Mouse (Mus musculus) gastrocnemius, adult 18-20 months (tissue): ENCODE measurements around the gene C1ra. TPM values are rescaled to one million over a fixed set of nuclear protein-coding genes. Genes with fewer than 3 reads are reported as not detected.
"Not testable (repeated sequence)": the region's sequence is repeated elsewhere in the genome, so short reads cannot be mapped to it uniquely, and the experiment has no call there.

ENCODE experiments used
- DNase-seq: peaks from one replicate; pipeline ENCODE4 v3.0.0; 2021; ENCODE audit warnings: low spot score
- total RNA-seq, 2 experiments: library from RNA; stranded (reverse); gene quantifications; 2 replicates each; pipeline ENCODE4 v1.2.3; 2021

C1ra gene
- total RNA-seq, 2 experiments from 2014 or later, result 8.4 to 10.8 TPM

GRCm38 (mm10) chr6:124542284-124542683 is 30.1 kb downstream of the C1ra start, which contains the start of gene C1s1:
C1s1 (minus strand) TSS chr6:124542359.
- DNase-seq, result peak; percentile 80

DNA sequence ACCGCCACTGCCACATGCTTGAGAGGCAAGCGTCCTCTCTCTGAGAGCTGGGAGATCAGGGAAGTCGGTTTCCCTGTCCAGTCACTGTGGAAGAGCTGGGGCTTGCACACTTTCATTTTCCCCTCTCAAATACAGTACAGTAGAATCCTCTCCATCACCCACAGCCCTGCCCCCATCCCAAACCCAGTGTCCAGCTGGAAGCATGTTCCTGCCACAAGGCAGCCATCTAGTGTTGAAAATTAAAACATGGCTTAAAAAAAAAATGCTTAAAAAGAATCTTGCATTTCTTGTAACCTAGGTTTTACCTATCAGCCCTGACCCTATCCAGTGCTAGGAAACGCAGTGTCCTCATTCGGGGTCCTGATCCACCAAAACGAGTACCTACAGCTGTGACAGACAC is 32.3 kb downstream of the C1ra start:
- peak; percentile 11 for DNase-seq

DNA sequence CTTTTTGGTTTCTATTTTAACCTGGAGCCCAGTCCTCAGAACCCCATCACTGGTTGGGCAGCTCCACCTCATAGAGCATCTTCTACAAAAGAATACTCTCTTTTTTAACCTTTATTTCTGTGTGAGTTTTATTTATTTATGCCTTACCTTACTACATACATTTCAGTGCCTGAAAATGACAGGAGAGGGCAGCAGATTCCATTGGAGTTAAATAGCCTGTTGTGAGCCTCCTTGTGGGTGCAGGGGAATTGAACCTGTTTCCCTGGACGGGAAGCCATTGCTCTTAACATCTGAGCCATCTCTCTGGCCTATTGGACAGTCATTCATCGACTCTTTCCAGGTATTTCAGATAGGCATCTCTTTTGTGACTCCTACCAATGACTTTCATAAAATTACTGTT is 33.2 kb downstream of the C1ra start:
- no peak for DNase-seq

DNA sequence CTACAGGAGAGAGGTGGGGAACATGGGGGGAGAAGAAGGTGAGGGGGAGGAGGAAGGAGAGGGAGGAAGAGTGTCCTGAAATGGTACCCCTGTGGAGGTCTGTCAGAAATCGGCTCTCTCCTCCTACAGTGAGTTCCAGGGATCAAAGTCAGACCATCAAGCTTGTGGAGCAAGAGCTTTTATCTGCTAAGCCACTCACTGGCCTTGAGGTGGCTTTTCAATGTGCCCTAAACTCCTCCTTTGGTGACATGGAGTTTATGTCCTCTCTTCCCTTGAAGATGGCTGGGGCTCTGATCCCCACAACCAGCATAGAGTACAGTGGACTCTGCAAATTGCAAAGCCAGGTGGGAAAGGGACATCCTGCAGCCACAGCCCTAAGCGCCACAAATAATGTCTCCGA is 35.8 kb downstream of the C1ra start:
- DNase-seq, result not testable (repeated sequence)

GRCm38 (mm10) chr6:124549023-124549550 is 36.9 kb downstream of the C1ra start:
- DNase-seq, result no peak

GRCm38 (mm10) chr6:124552766-124553165 is 40.6 kb downstream of the C1ra start:
- DNase-seq, result no peak

- DNase-seq, result not testable (repeated sequence)
These were observed 43.8 kb downstream of the C1ra start for GRCm38 (mm10) chr6:124555956-124556355.

DNA sequence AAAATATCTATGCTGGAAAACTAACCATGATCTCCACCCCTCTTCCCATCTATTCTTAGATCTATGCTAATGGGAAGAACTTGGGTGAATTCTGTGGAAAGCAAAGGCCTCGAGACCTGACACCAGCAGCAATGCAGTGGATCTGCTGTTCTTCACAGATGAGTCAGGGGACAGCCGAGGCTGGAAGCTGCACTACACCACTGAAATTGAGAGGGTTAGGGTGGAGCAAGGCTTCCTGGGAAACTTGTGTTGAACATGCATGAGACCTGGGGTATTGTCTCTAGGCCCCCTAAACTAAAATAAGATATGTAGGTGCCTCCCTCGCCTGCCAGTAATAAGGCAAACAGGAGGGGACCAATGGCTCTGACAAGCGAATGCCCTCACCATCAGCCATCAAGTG is 49.0 kb downstream of the C1ra start:
- not testable (repeated sequence) for DNase-seq

DNA sequence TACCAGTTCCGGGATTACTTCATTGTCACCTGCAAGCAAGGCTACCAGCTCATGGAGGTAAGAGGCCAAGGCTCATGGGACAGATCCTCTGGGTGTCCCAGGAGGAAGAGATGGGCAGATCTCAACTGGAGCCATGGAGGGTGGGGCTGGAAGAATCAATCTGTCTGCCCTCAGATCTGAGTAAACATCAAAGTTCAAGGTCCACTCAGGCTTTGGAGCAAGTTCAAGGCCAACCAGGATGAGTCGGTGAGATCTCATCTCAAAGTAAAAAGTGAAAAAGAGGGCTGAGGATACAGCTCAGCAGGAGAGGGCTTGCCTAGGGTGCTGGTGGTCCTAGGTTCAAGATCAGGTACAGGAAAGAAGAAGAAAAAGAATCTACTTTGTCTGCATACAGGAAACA is 49.4 kb downstream of the C1ra start:
- not testable (repeated sequence) for DNase-seq

- DNase-seq, result peak; percentile 55
These were observed 57.8 kb downstream of the C1ra start, which contains the start of gene C1rb for GRCm38 (mm10) chr6:124570026-124570425. C1rb (plus strand) TSS chr6:124570294.

Other genes starting within 250 kb of the C1ra start
- gene Cd163, start 207.7 kb upstream of the C1ra start, total RNA-seq, result 1 to 10 TPM; 6.6 to 6.9 TPM
- 10 to 100 TPM; 20.2 to 20.6 TPM for gene Pex5, start 97.3 kb upstream of the C1ra start, total RNA-seq
- gene Clstn3, start 47.6 kb upstream of the C1ra start, total RNA-seq, result 1 to 10 TPM in 1 of 2 experiments, under 1 TPM in 1; 0.34 to 1.1 TPM
- gene C1rl, start 19.3 kb upstream of the C1ra start, total RNA-seq, result under 1 TPM; 0.50 to 0.57 TPM
- gene C1s1, start 30.0 kb downstream of the C1ra start, total RNA-seq, result 10 to 100 TPM; 16.3 to 26.1 TPM
- gene C1rb, start 57.9 kb downstream of the C1ra start, total RNA-seq, result 1 to 10 TPM in 1 of 2 experiments, under 1 TPM in 1; 0.84 to 1.4 TPM
- gene C1s2, start 123.7 kb downstream of the C1ra start, total RNA-seq, result under 1 TPM; 0.48 to 0.76 TPM
- 10 to 100 TPM; 14.4 to 17.8 TPM for gene Lpcat3, start 150.6 kb downstream of the C1ra start, total RNA-seq
- 10 to 100 TPM; 58.4 to 60.4 TPM for gene Emg1, start 199.8 kb downstream of the C1ra start, total RNA-seq
- gene Phb2, start 199.9 kb downstream of the C1ra start, total RNA-seq, result 100 to 1,000 TPM; 134 to 155 TPM
- gene Ptpn6, start 226.3 kb downstream of the C1ra start, total RNA-seq, result 1 to 10 TPM in 1 of 2 experiments, under 1 TPM in 1; 0.90 to 1.1 TPM
- gene Grcc10, start 229.0 kb downstream of the C1ra start, total RNA-seq, result 100 to 1,000 TPM; 162 TPM
- gene Gm45234, start 243.6 kb downstream of the C1ra start, total RNA-seq, result not detected
- 10 to 100 TPM; 44.0 to 56.4 TPM for gene Atn1, start 244.1 kb downstream of the C1ra start, total RNA-seq